In genomic region chr19:47323096-47323849, GRCm38 (mm10) we compare ENCODE assay signal across 12 mouse cellular contexts.
DNase-seq lines count a peak whose midpoint lies in the region; ATAC-seq and TF ChIP-seq lines count a peak whose summit lies in the region.
"Had no signal": no experiment of that assay in that cellular context is flagged by ENCODE, and none has a peak within 500 bp of the region (broad histone marks: within the 10 kb centered on the region; RNA-seq: fewer than 3 reads in every experiment).

No protein-coding gene starts in this region.

- no peak for TF ChIP-seq POLR2A in lung, adult 2 months (IDR thresholded peaks at IDR 0.05; ENCODE audit: borderline replicate concordance, extremely low read depth, low read depth, low read length)

- TF ChIP-seq CTCF in lung, adult 2 months (IDR thresholded peaks at IDR 0.05; ENCODE audit: insufficient read depth, low read length), result no peak

- H3K27me3 ChIP-seq in hindbrain, embryonic 14.5 days (ENCODE audit: control insufficient read depth, insufficient read depth, low read length), result no peaks in the 10 kb centered on the region
- 0 out of 2 replicates have a peak, but pooled peaks cover 4% of the 10 kb centered on the region for H3K27me3 ChIP-seq in hindbrain, embryonic 12.5 days
- H3K27me3 ChIP-seq in lung, embryonic 16.5 days (ENCODE audit: control insufficient read depth, insufficient read depth, low read depth, low read length), result no peaks in the 10 kb centered on the region
- no peaks in the 10 kb centered on the region for H3K27me3 ChIP-seq in embryonic facial prominence, embryonic 14.5 days (replicated peaks; ENCODE audit: control insufficient read depth, insufficient read depth, low read length)
- H3K27me3 ChIP-seq in stomach, embryonic 14.5 days (ENCODE audit: control insufficient read depth, insufficient read depth, low read length), result no peaks in the 10 kb centered on the region
- H3K27me3 ChIP-seq: intestine, embryonic 15.5 days; neural tube, embryonic 13.5 days; Patski had no signal

- no peak for DNase-seq in hindbrain, embryonic 14.5 days (ENCODE audit: low spot score)
- no peak for DNase-seq in lung, adult 2 months
- DNase-seq in embryonic facial prominence, embryonic 14.5 days (ENCODE audit: low spot score), result peak; percentile 84
- DNase-seq in testis, postnatal 14 days (ENCODE audit: low spot score), result no peak
- DNase-seq: cerebellum, postnatal 14 days had no signal

- 61% methylated on average over 11 of the region's 11 CpGs for WGBS in hindbrain, embryonic 14.5 days
- 66% methylated on average over 11 of the region's 11 CpGs for WGBS in hindbrain, embryonic 12.5 days
- WGBS in lung, embryonic 16.5 days, result 25% methylated on average over 11 of the region's 11 CpGs
- 56% methylated on average over 11 of the region's 11 CpGs for WGBS in lung, adult 2 months
- 46% methylated on average over 10 of the region's 11 CpGs for WGBS in embryonic facial prominence, embryonic 14.5 days
- WGBS in stomach, embryonic 14.5 days, result 64% methylated on average over 11 of the region's 11 CpGs

- peak; percentile 18; the same call in 1 of the 2 replicates for ATAC-seq in hindbrain, embryonic 14.5 days (ENCODE audit: low FRiP score)
- ATAC-seq in hindbrain, embryonic 12.5 days (ENCODE audit: low FRiP score), result no peak
- ATAC-seq in lung, embryonic 16.5 days (ENCODE audit: low read depth), result peak; percentile 61
- ATAC-seq in embryonic facial prominence, embryonic 14.5 days (ENCODE audit: low read depth), result peak; percentile 24; the same call in 1 of the 2 replicates
- no peak for ATAC-seq in stomach, embryonic 14.5 days (ENCODE audit: insufficient number of reproducible peaks, insufficient read depth, low FRiP score, low read depth)
- ATAC-seq: intestine, embryonic 15.5 days; Patski had no signal

- H3K27ac ChIP-seq in hindbrain, embryonic 14.5 days, result no peak overlapping the region
- no peak overlapping the region for H3K27ac ChIP-seq in hindbrain, embryonic 12.5 days
- H3K27ac ChIP-seq in lung, embryonic 16.5 days (ENCODE audit: low read length), result peak overlapping the region; percentile 69
- H3K27ac ChIP-seq in embryonic facial prominence, embryonic 14.5 days (replicated peaks; ENCODE audit: low read depth, low read length), result peak overlapping the region; percentile 66
- 0 out of 2 replicates have a peak overlapping the region, but pooled peaks have one; percentile 13 for H3K27ac ChIP-seq in stomach, embryonic 14.5 days (ENCODE audit: low read length)
- H3K27ac ChIP-seq: intestine, embryonic 15.5 days; midbrain, embryonic 10.5 days; neural tube, embryonic 13.5 days had no signal

- no peaks in the 10 kb centered on the region for H3K9me3 ChIP-seq in hindbrain, embryonic 14.5 days (ENCODE audit: control insufficient read depth, low read length)
- no peaks in the 10 kb centered on the region for H3K9me3 ChIP-seq in hindbrain, embryonic 12.5 days (replicated peaks)
- no peaks in the 10 kb centered on the region for H3K9me3 ChIP-seq in lung, embryonic 16.5 days (ENCODE audit: control insufficient read depth, low read length)
- H3K9me3 ChIP-seq in embryonic facial prominence, embryonic 14.5 days (ENCODE audit: control insufficient read depth, low read length), result no peaks in the 10 kb centered on the region
- H3K9me3 ChIP-seq in stomach, embryonic 14.5 days (ENCODE audit: control insufficient read depth, low read depth, low read length), result no peaks in the 10 kb centered on the region
- H3K9me3 ChIP-seq: intestine, embryonic 15.5 days; midbrain, embryonic 10.5 days; neural tube, embryonic 13.5 days had no signal

- no peaks in the 10 kb centered on the region for H3K36me3 ChIP-seq in hindbrain, embryonic 14.5 days (replicated peaks; ENCODE audit: control insufficient read depth, insufficient read depth)
- H3K36me3 ChIP-seq in hindbrain, embryonic 12.5 days, result no peaks in the 10 kb centered on the region
- no peaks in the 10 kb centered on the region for H3K36me3 ChIP-seq in lung, embryonic 16.5 days (ENCODE audit: control insufficient read depth, insufficient read depth, low read length)
- no peaks in the 10 kb centered on the region for H3K36me3 ChIP-seq in embryonic facial prominence, embryonic 14.5 days (ENCODE audit: control insufficient read depth, insufficient read depth, low read length)
- H3K36me3 ChIP-seq in stomach, embryonic 14.5 days (ENCODE audit: control insufficient read depth, insufficient read depth, low read length), result no peaks in the 10 kb centered on the region
- H3K36me3 ChIP-seq: intestine, embryonic 15.5 days; midbrain, embryonic 10.5 days; neural tube, embryonic 13.5 days had no signal

- no peak overlapping the region for H3K4me2 ChIP-seq in hindbrain, embryonic 14.5 days (replicated peaks)
- no peak overlapping the region for H3K4me2 ChIP-seq in hindbrain, embryonic 12.5 days (replicated peaks)
- H3K4me2 ChIP-seq in lung, embryonic 16.5 days (ENCODE audit: low read depth, low read length), result no peak overlapping the region
- no peak overlapping the region for H3K4me2 ChIP-seq in embryonic facial prominence, embryonic 14.5 days (ENCODE audit: low read depth, low read length)
- H3K4me2 ChIP-seq in stomach, embryonic 14.5 days (replicated peaks; ENCODE audit: low read depth, low read length), result no peak overlapping the region
- H3K4me2 ChIP-seq: intestine, embryonic 15.5 days; neural tube, embryonic 13.5 days had no signal

- H3K4me1 ChIP-seq in hindbrain, embryonic 14.5 days (replicated peaks; ENCODE audit: control insufficient read depth, insufficient read depth, low read length), result peaks cover 17% of the 10 kb centered on the region
- peaks cover 34% of the 10 kb centered on the region for H3K4me1 ChIP-seq in hindbrain, embryonic 12.5 days
- H3K4me1 ChIP-seq in lung, embryonic 16.5 days (replicated peaks; ENCODE audit: control insufficient read depth, insufficient read depth, low read length), result peaks cover 60% of the 10 kb centered on the region
- peaks cover 33% of the 10 kb centered on the region for H3K4me1 ChIP-seq in lung, adult 2 months (ENCODE audit: control insufficient read depth, insufficient read depth, low read length)
- peaks cover 60% of the 10 kb centered on the region for H3K4me1 ChIP-seq in embryonic facial prominence, embryonic 14.5 days (ENCODE audit: control insufficient read depth, insufficient read depth, low read length)
- peaks cover 39% of the 10 kb centered on the region for H3K4me1 ChIP-seq in stomach, embryonic 14.5 days (ENCODE audit: control insufficient read depth, insufficient read depth, low read length)

- no peak overlapping the region for H3K4me3 ChIP-seq in hindbrain, embryonic 14.5 days (replicated peaks; ENCODE audit: low read length)
- H3K4me3 ChIP-seq in hindbrain, embryonic 12.5 days, result no peak overlapping the region
- no peak overlapping the region for H3K4me3 ChIP-seq in lung, embryonic 16.5 days (ENCODE audit: low read length)
- H3K4me3 ChIP-seq in lung, adult 2 months (replicated peaks; ENCODE audit: extremely low read depth, low read depth, low read length), result no peak overlapping the region
- H3K4me3 ChIP-seq in embryonic facial prominence, embryonic 14.5 days (ENCODE audit: low read depth, low read length), result no peak overlapping the region
- H3K4me3 ChIP-seq in stomach, embryonic 14.5 days (ENCODE audit: low read depth, low read length), result no peak overlapping the region
- H3K4me3 ChIP-seq: intestine, embryonic 15.5 days; midbrain, embryonic 10.5 days; neural tube, embryonic 13.5 days had no signal

- H3K9ac ChIP-seq in hindbrain, embryonic 14.5 days, result no peak overlapping the region
- H3K9ac ChIP-seq in hindbrain, embryonic 12.5 days, result no peak overlapping the region
- H3K9ac ChIP-seq in lung, embryonic 16.5 days (ENCODE audit: low read length), result no peak overlapping the region
- no peak overlapping the region for H3K9ac ChIP-seq in embryonic facial prominence, embryonic 14.5 days (ENCODE audit: low read depth, low read length)
- H3K9ac ChIP-seq in stomach, embryonic 14.5 days (replicated peaks; ENCODE audit: low read depth, low read length), result no peak overlapping the region
- H3K9ac ChIP-seq: intestine, embryonic 15.5 days; neural tube, embryonic 13.5 days had no signal

Comparison
In these comparisons a context has a peak if more than half of its experiments do, and no peak if none do; other contexts are left out.
1. ATAC-seq: peak in hindbrain, embryonic 14.5 days (single experiment), lung, embryonic 16.5 days (single experiment) and embryonic facial prominence, embryonic 14.5 days (single experiment); none in hindbrain, embryonic 12.5 days (single experiment) and stomach, embryonic 14.5 days (single experiment).
2. H3K27ac ChIP-seq: peak in lung, embryonic 16.5 days (single experiment), embryonic facial prominence, embryonic 14.5 days (single experiment) and stomach, embryonic 14.5 days (single experiment); none in hindbrain, embryonic 14.5 days (single experiment) and hindbrain, embryonic 12.5 days (single experiment).